Mouse (Mus musculus): ENCODE data around the gene Jade1. TPM values are rescaled to one million over a fixed set of nuclear protein-coding genes. Genes with fewer than 3 reads are reported as not detected.

Gene Jade1
- polyA plus RNA-seq, 1 experiment from 2014 or later: 10.3 TPM

DNA sequence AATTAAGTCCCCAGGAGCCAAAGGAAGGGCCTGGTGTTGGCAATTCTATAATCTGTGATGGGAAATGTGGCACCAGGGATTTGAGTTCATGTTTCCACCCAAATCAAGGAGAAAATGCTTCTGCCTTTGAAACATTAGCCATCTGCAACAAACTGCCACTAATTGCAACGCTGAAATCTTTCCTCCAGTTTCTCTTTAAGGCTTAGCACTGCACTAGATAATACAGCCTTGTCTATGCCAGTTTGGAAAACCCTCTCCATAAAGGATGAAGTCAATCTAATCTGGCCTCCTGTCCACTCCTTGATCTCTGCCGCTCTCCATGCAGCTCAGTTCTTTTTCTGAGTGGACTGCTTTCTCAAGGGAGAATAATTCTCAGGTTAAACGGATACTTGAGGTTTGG is 62.5 kb downstream of the Jade1 start:
- Histone ChIP-seq H3K27ac (ENCODE audit: low read depth) (no peak overlapping the region), H3K4me1 (ENCODE audit: insufficient read depth) (no peaks in the 10 kb centered on the region), H3K9ac (no peak overlapping the region), H3K4me3 (ENCODE audit: low read depth, low read length) (no peak overlapping the region), H3K27me3 (ENCODE audit: insufficient read depth, low read length) (no peaks in the 10 kb centered on the region), H3K9me3 (ENCODE audit: low read depth, low read length) (no peaks in the 10 kb centered on the region), H3K36me3 (ENCODE audit: insufficient read depth) (peaks cover 25% of the 10 kb centered on the region; the same call in 1 of the 2 replicates), H3K4me2 (no peak overlapping the region)
- no peak for ATAC-seq (ENCODE audit: insufficient read depth)
- no peak for TF ChIP-seq CTCF (IDR thresholded peaks at IDR 0.05; ENCODE audit: low read depth)
- WGBS: 70% methylated on average over 3 of the region's 3 CpGs
- DNase-seq: no peak

DNA sequence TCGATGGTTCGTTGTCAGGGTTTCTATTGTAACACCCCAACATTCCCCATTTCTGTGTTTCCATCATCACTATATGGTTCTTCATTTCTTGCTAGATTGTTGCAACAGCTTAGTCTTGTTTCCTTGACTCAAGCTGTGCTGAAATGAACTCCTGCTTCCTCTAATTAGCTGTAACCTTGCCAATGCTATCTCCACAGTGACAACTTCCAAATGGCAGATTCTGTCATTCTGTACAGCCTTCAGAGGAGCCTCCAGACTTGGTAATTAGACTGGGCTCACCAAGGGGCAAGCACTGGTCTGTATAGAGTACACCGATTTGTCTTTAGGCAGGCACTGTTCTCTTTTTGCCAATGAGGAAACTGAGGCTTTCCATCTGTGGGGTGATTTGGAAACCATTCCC is 63.0 kb downstream of the Jade1 start:
- DNase-seq: peak; percentile 16
- 81% methylated on average over 3 of the region's 3 CpGs for WGBS
- H3K4me1 ChIP-seq (ENCODE audit: insufficient read depth): no peaks in the 10 kb centered on the region
- no peak overlapping the region for H3K4me2 ChIP-seq
- H3K9ac ChIP-seq: no peak overlapping the region
- H3K36me3 ChIP-seq (ENCODE audit: insufficient read depth): peaks cover 23% of the 10 kb centered on the region; the same call in 1 of the 2 replicates
- no peak overlapping the region for H3K27ac ChIP-seq (ENCODE audit: low read depth)
- H3K4me3 ChIP-seq (ENCODE audit: low read depth, low read length): no peak overlapping the region
- H3K27me3 ChIP-seq (ENCODE audit: insufficient read depth, low read length): no peaks in the 10 kb centered on the region
- H3K9me3 ChIP-seq (ENCODE audit: low read depth, low read length): no peaks in the 10 kb centered on the region
- TF ChIP-seq CTCF (IDR thresholded peaks at IDR 0.05; ENCODE audit: low read depth): no peak
- ATAC-seq (ENCODE audit: insufficient read depth): no peak

DNA sequence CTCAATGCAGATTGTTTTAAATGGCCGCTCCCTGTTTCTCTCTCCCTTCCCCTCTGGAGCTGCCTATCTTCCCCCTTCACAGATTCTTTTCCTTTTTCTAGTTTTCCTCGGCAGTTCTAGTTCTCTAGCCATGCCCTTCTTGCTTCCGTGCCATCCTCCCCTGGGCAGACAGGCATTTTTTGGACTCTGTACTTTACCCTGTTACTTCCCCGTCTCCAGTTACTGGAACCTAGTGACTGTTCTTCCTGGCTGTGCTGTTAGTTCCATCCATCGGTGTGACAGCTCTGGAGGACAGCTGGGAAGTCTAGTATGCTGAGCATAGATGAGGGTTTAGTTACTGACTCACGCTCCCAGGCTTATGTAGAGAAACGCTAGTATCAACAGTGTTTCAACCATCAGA is 65.4 kb downstream of the Jade1 start:
- Histone ChIP-seq H3K27me3 (ENCODE audit: insufficient read depth, low read length) (no peaks in the 10 kb centered on the region), H3K36me3 (ENCODE audit: insufficient read depth) (0 out of 2 replicates have a peak, but pooled peaks cover 8% of the 10 kb centered on the region), H3K4me2 (no peak overlapping the region), H3K27ac (ENCODE audit: low read depth) (no peak overlapping the region), H3K9me3 (ENCODE audit: low read depth, low read length) (no peaks in the 10 kb centered on the region), H3K4me3 (ENCODE audit: low read depth, low read length) (no peak overlapping the region), H3K9ac (no peak overlapping the region), H3K4me1 (ENCODE audit: insufficient read depth) (no peaks in the 10 kb centered on the region)
- 78% methylated on average over 7 of the region's 7 CpGs for WGBS
- DNase-seq: no peak
- no peak for ATAC-seq (ENCODE audit: insufficient read depth)
- no peak for TF ChIP-seq CTCF (IDR thresholded peaks at IDR 0.05; ENCODE audit: low read depth)

DNA sequence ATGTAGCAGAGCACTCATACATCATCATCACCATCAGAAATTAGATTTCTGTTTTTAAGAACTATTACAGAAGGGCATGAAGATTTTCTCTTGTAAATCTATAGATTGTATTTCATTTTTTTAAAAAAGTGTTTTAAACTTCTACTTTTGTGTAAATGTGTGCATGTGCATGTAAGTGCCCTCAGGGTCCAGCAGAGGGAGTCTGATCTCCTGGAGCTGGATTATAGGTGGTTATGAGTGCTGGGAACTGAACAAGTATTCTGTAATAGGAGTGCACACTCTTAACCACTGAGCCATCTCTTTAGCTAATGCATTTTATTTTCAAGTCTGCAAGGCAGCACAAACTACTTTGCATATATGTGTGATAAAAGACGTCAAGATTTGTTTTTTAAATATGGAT is 100.1 kb downstream of the Jade1 start:
- no peaks in the 10 kb centered on the region for H3K27me3 ChIP-seq (ENCODE audit: insufficient read depth, low read length)
- no peaks in the 10 kb centered on the region for H3K9me3 ChIP-seq (ENCODE audit: low read depth, low read length)
- no peak overlapping the region for H3K4me3 ChIP-seq (ENCODE audit: low read depth, low read length)
- WGBS: 85% methylated on average over 1 of the region's 1 CpGs
- H3K27ac ChIP-seq (ENCODE audit: low read depth): no peak overlapping the region
- H3K9ac ChIP-seq: no peak overlapping the region
- TF ChIP-seq CTCF (IDR thresholded peaks at IDR 0.05; ENCODE audit: low read depth): no peak; the same call in 1 of the 2 replicates
- H3K36me3 ChIP-seq (ENCODE audit: insufficient read depth): peaks cover 10% of the 10 kb centered on the region; the same call in 1 of the 2 replicates
- no peaks in the 10 kb centered on the region for H3K4me1 ChIP-seq (ENCODE audit: insufficient read depth)
- DNase-seq (no peak), ATAC-seq (ENCODE audit: insufficient read depth) (no peak)
- no peak overlapping the region for H3K4me2 ChIP-seq

Other genes starting within 250 kb of the Jade1 start
- gene Sclt1, start 186.8 kb downstream of the Jade1 start, polyA plus RNA-seq (2014; fragmentation: Nextera tagmentation; extraction: Ambion mirVana): 21.6 and 22.5 TPM in 2 replicates
- gene D3Ertd751e, start 186.9 kb downstream of the Jade1 start, polyA plus RNA-seq (2014; fragmentation: Nextera tagmentation; extraction: Ambion mirVana): 17.0 and 18.4 TPM in 2 replicates

Data from lung, embryonic 14.5 days (tissue).